In the genomic region with DNA sequence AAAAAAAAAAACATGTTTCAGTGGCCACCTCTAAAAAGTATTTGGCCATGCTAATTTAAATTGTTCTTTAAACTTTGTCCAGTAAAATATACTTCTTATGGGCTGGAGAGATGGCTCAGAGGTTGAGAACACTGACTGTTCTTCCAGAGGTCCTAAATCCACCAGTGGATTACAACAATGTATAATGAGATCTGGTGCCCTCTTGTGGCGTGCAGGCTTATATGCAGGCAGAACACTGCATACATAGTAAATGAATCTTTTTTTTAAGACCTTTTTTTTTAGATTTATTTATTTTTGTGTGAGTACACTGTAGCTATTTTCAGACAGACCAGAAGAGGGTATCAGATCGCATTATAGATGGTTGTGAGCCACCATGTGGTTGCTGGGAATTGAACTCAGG, we compare ENCODE assay signal across 9 mouse cellular contexts. TPM values are rescaled to one million over a fixed set of nuclear protein-coding genes. Genes with fewer than 3 reads are reported as not detected.
DNase-seq lines count a peak whose midpoint lies in the region; ATAC-seq lines count a peak whose summit lies in the region.
"Had no signal": no experiment of that assay in that cellular context is flagged by ENCODE, and none has a peak within 500 bp of the region (broad histone marks: within the 10 kb centered on the region; RNA-seq: fewer than 3 reads in every experiment).

No protein-coding gene starts in this region.

- no peak overlapping the region for H3K9ac ChIP-seq in liver, embryonic 12.5 days
- H3K9ac ChIP-seq: liver, embryonic 15.5 days had no signal

- no peak overlapping the region for H3K4me2 ChIP-seq in liver, embryonic 12.5 days
- H3K4me2 ChIP-seq: liver, embryonic 15.5 days had no signal

- no peaks in the 10 kb centered on the region for H3K9me3 ChIP-seq in liver, embryonic 12.5 days (replicated peaks)
- H3K9me3 ChIP-seq: liver, embryonic 15.5 days had no signal

- no peak overlapping the region for H3K4me3 ChIP-seq in liver, embryonic 12.5 days
- H3K4me3 ChIP-seq: liver, embryonic 15.5 days had no signal

- no peaks in the 10 kb centered on the region for H3K4me1 ChIP-seq in liver, embryonic 12.5 days
- H3K4me1 ChIP-seq: liver, embryonic 15.5 days had no signal

- WGBS in liver, embryonic 12.5 days (ENCODE audit: insufficient replicate concordance) = 53% methylated on average over 2 of the region's 2 CpGs

- peak; percentile 45 for DNase-seq in embryo, embryonic 10 days (ENCODE audit: low spot score)
- no peak for DNase-seq in embryo, embryonic 9.5 days (ENCODE audit: extremely low spot score)
- DNase-seq in liver = peak; percentile 29
- DNase-seq in brain, adult 2 months (ENCODE audit: low read depth, low spot score) = peak; percentile 29
- peak; percentile 50 for DNase-seq in naive thymus-derived CD4-positive, alpha-beta T cell, adult 2 months (ENCODE audit: low read depth)
- no peak for DNase-seq in cerebellum, adult 11-12 months
- no peak for DNase-seq in ovary, adult 18-20 months (ENCODE audit: low spot score)

- H3K27me3 ChIP-seq in liver, embryonic 12.5 days (replicated peaks) = no peaks in the 10 kb centered on the region
- H3K27me3 ChIP-seq: liver, embryonic 15.5 days had no signal

- ATAC-seq in liver, embryonic 12.5 days = no peak

- H3K36me3 ChIP-seq in liver, embryonic 12.5 days = peaks cover 38% of the 10 kb centered on the region

- no peak overlapping the region for H3K27ac ChIP-seq in liver, embryonic 12.5 days
- H3K27ac ChIP-seq: liver, embryonic 15.5 days had no signal

RNA-seq across cellular contexts. Expression of a gene that starts 37.6 kb away (rescaled TPM):
- polyA plus RNA-seq in liver, embryonic 12.5 days (2016; fragmentation: Nextera tagmentation; extraction: Ambion mirVana) = 17.9 and 18.5 TPM in 2 replicates

RNA-seq across cellular contexts. Expression of a gene that starts 38.2 kb away (rescaled TPM):
- polyA plus RNA-seq in liver, embryonic 12.5 days (2016; fragmentation: Nextera tagmentation; extraction: Ambion mirVana) = 236 and 238 TPM in 2 replicates

Comparison
In these comparisons a context has a peak if more than half of its experiments do, and no peak if none do; other contexts are left out.
1. DNase-seq: peak in embryo, embryonic 10 days (single experiment), liver (single experiment), brain, adult 2 months (single experiment) and naive thymus-derived CD4-positive, alpha-beta T cell, adult 2 months (single experiment); none in embryo, embryonic 9.5 days (single experiment), cerebellum, adult 11-12 months (single experiment) and ovary, adult 18-20 months (single experiment).